Mouse (Mus musculus) thymus, adult 2 months (tissue): Measurements from ENCODE around the gene Igf1r.

Experiments
- CTCF ChIP-seq: fragments of 200-500 bp; IDR thresholded peaks from 2 replicates; pipeline ENCODE4 v1.5.1; 2012; ENCODE audit warnings: mild to moderate bottlenecking, control low read depth, low read length, moderate library complexity, borderline replicate concordance; ENCODE audit not compliant: control insufficient read depth, poor library complexity, insufficient read depth; ENCODE audit errors: extremely low read depth
- POLR2A ChIP-seq: fragments of 200-500 bp; IDR thresholded peaks from 2 replicates; pipeline ENCODE4 v1.6.1; 2012; ENCODE audit warnings: mild to moderate bottlenecking, low read length, control low read depth, moderate library complexity; ENCODE audit not compliant: control insufficient read depth, poor library complexity, insufficient read depth; ENCODE audit errors: extremely low read depth

GRCm38 (mm10) chr7:68129546-68130253, 177.1 kb downstream of the Igf1r start:
- TF ChIP-seq CTCF: no peak
- no peak for TF ChIP-seq POLR2A
